Mouse (Mus musculus) left cerebral cortex, adult 8-10 months (tissue): Measurements from ENCODE around the gene Scgb2b17. TPM values are rescaled to one million over a fixed set of nuclear protein-coding genes. Genes with fewer than 3 reads are reported as not detected.
"Not testable (repeated sequence)": the region's sequence is repeated elsewhere in the genome, so short reads cannot be mapped to it uniquely, and the experiment has no call there.

ENCODE experiments used
- DNase-seq, 2 experiments: peaks; one replicate each; pipeline ENCODE4 v3.0.0; 2022; ENCODE audit warnings: low spot score in 2 of 2
- total RNA-seq, 4 experiments: library from RNA; stranded (reverse); gene quantifications; 2 replicates each; pipeline ENCODE4 v1.2.4; 2022

Scgb2b17 gene
- total RNA-seq = not detected

- DNase-seq = not testable (repeated sequence)
Measured at GRCm38 (mm10) chr7:33056461-33056860, at the start of gene Scgb2b17. Scgb2b17 (minus strand) TSS chr7:33056561.

DNA sequence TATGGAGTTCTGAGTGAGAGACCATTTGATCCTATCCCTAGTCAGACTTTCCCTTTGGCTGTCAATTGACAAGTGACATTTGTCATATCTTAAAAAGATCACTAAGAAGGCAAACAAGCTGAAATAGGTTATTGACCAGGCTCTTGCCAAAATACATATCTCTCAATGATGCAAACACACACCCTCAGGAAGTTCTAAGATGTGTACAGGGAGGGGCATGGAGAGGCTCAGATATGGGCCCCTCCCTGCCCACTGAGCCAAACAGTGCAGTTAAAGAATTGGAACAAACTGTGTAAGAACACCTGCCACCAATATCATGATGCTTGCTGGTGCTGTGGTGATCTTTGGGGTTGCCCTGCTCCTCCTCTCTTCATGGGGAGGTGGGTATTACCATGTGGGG, 6.8 kb upstream of the Scgb2b17 start, which contains the start of gene Scgb1b17:
Gene Scgb1b17, plus strand, starts transcription at position 301 of the 400 bp plus-strand sequence.
- DNase-seq = not testable (repeated sequence)

Other genes with a start within 250 kb of the Scgb2b17 start
- gene Scgb2b15, start 226.9 kb downstream of the Scgb2b17 start, total RNA-seq = not detected
- not detected for gene Scgb1b15, start 220.0 kb downstream of the Scgb2b17 start, total RNA-seq
- gene Scgb1b17, start 6.9 kb upstream of the Scgb2b17 start, total RNA-seq = not detected
- gene Scgb2b18, start 117.3 kb upstream of the Scgb2b17 start, total RNA-seq = not detected
- not detected for gene Scgb1b18, start 129.0 kb upstream of the Scgb2b17 start, total RNA-seq
- not detected for gene Scgb2b19, start 223.8 kb upstream of the Scgb2b17 start, total RNA-seq
- not detected for gene Scgb1b19, start 230.7 kb upstream of the Scgb2b17 start, total RNA-seq